In the genomic region with DNA sequence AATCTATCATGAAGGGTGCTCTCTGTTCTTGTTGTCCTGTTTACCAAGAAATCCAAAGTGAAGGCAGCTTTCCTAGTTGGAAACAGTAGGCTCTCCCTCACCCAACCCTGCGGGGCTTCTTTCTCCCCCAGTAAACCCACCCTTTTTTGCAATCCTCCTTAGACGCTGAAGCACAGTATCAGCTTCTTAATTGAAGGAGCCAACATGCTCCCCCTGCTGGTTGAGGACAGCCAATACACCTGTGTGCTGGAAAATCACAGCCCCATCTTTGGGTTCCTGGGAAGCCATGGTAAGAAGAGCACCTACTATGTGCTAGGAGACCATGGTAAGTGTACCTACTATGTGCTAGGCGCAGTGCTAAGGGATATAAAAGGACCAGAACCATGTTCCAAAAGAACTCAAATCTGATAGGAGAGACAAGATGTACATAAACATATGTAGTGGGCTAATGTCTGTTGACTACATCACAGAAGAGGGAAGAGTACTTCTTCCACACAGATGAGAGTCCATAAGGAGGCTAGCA, we compare ENCODE assay signal across 8 mouse cellular contexts. TPM values are rescaled to one million over a fixed set of nuclear protein-coding genes. Genes with fewer than 3 reads are reported as not detected.
DNase-seq lines count a peak whose midpoint lies in the region; TF ChIP-seq lines count a peak whose summit lies in the region.

No protein-coding gene starts in this region.

- TF ChIP-seq POLR2A in spleen, adult 2 months (IDR thresholded peaks at IDR 0.05; ENCODE audit: low read depth, low read length), result no peak

- TF ChIP-seq CTCF in spleen, adult 2 months (IDR thresholded peaks at IDR 0.05; ENCODE audit: extremely low read depth, insufficient read depth, insufficient read length, insufficient replicate concordance), result peak; percentile 64; the same call in 1 of the 2 replicates

- 8% methylated on average over 3 of the region's 3 CpGs for WGBS in spleen, adult 2 months

- peak; percentile 20 to 38 for DNase-seq in heart, postnatal 14 days
- no peak for DNase-seq in heart, adult 11 months
- DNase-seq in spleen, adult 2 months (ENCODE audit: low read depth in 1 of 2, low spot score in 2 of 2), result no peak
- DNase-seq in spleen, adult 12 weeks (ENCODE audit: low spot score), result no peak
- peak; percentile 25 for DNase-seq in cerebellum, adult 9-11 months
- peak; percentile 50 for DNase-seq in induced T-regulatory cell, adult 2 months (ENCODE audit: low read depth)
- DNase-seq in naive thymus-derived CD4-positive, alpha-beta T cell, adult 2 months (ENCODE audit: low read depth), result peak; percentile 41
- no peak for DNase-seq in gastrocnemius, postnatal 36 days

- H3K4me1 ChIP-seq in spleen, adult 2 months (ENCODE audit: control insufficient read depth, insufficient read depth, insufficient read length), result no peaks in the 10 kb centered on the region

- no peaks in the 10 kb centered on the region for H3K27me3 ChIP-seq in spleen, adult 2 months (ENCODE audit: control insufficient read depth, insufficient read depth, low read length)

- H3K4me3 ChIP-seq in spleen, adult 2 months (ENCODE audit: extremely low read depth, insufficient read depth, insufficient read length), result no peak overlapping the region

- intact Hi-C loops in heart, postnatal 14 days (cut with DNase I), result loop anchor here (2.0 to 10.0 kb wide), 2 partner anchors 127 to 211 kb away; no protein-coding TSS in a partner anchor
- intact Hi-C loops in gastrocnemius, postnatal 36 days (cut with DNase I), result no loop called here

- H3K27ac ChIP-seq in spleen, adult 2 months (ENCODE audit: insufficient read depth, low read length), result no peak overlapping the region

- H3K36me3 ChIP-seq in spleen, adult 2 months (ENCODE audit: control insufficient read depth, insufficient read depth, low read length), result no peaks in the 10 kb centered on the region

RNA-seq across cellular contexts. Expression of a gene that starts 12.4 kb away (rescaled TPM):
- total RNA-seq in heart, postnatal 14 days (2021), result under 1 TPM in 1 of 2 experiments, not detected in 1; 0.15 TPM
- not detected in 2 replicates for polyA plus RNA-seq in spleen, adult 2 months (2012; rRNA removed)
- total RNA-seq in gastrocnemius, postnatal 36 days (2021), result under 1 TPM in 1 of 2 experiments, not detected in 1; 0.54 TPM

Comparison
In these comparisons a context has a peak if more than half of its experiments do, and no peak if none do; other contexts are left out.
1. DNase-seq: peak in heart, postnatal 14 days (2 of 2), cerebellum, adult 9-11 months (single experiment), induced T-regulatory cell, adult 2 months (single experiment) and naive thymus-derived CD4-positive, alpha-beta T cell, adult 2 months (single experiment); none in heart, adult 11 months (single experiment), spleen, adult 2 months (0 of 2), spleen, adult 12 weeks (single experiment) and gastrocnemius, postnatal 36 days (0 of 2).